ENCODE assay signal across 9 mouse cellular contexts in genomic region chr9:72196626-72197330, GRCm38 (mm10).
DNase-seq lines count a peak whose midpoint lies in the region; ATAC-seq and TF ChIP-seq lines count a peak whose summit lies in the region.
"Had no signal": no experiment of that assay in that cellular context is flagged by ENCODE, and none has a peak within 500 bp of the region (broad histone marks: within the 10 kb centered on the region; RNA-seq: fewer than 3 reads in every experiment).

No protein-coding gene starts in this region.

- TF ChIP-seq POLR2A in kidney, adult 2 months (IDR thresholded peaks at IDR 0.05; ENCODE audit: low read depth, low read length): no peak

- no peak overlapping the region for H3K4me2 ChIP-seq in forebrain, embryonic 16.5 days (ENCODE audit: low read length)
- H3K4me2 ChIP-seq in heart, postnatal 0 days (ENCODE audit: low read depth, low read length): 0 out of 2 replicates have a peak overlapping the region, but pooled peaks have one; percentile 18

- TF ChIP-seq CTCF in heart, postnatal 0 days (IDR thresholded peaks at IDR 0.05; ENCODE audit: low read depth): no peak
- TF ChIP-seq CTCF in kidney, adult 2 months (conservative IDR thresholded peaks at IDR 0.05; ENCODE audit: insufficient read depth, insufficient read length, low read depth, low read length): no peak

- no peak for DNase-seq in forebrain, embryonic 10.5 days (ENCODE audit: extremely low spot score, low spot score)
- DNase-seq in testis, postnatal 14 days (ENCODE audit: low spot score): peak; percentile 27
- DNase-seq in testis, postnatal 10 days (ENCODE audit: low spot score): no peak
- DNase-seq in heart, postnatal 0 days (ENCODE audit: low spot score): no peak
- DNase-seq in right cerebral cortex, postnatal 25 days: peak; percentile 30
- DNase-seq in kidney, adult 2 months: no peak

- H3K36me3 ChIP-seq in forebrain, embryonic 16.5 days (ENCODE audit: control insufficient read depth, insufficient read depth): no peaks in the 10 kb centered on the region
- no peaks in the 10 kb centered on the region for H3K36me3 ChIP-seq in forebrain, embryonic 10.5 days (replicated peaks)
- H3K36me3 ChIP-seq in heart, postnatal 0 days (replicated peaks; ENCODE audit: control insufficient read depth, insufficient read depth, low read length): no peaks in the 10 kb centered on the region
- no peaks in the 10 kb centered on the region for H3K36me3 ChIP-seq in kidney, adult 2 months (ENCODE audit: control insufficient read depth, insufficient read depth, low read length)

- WGBS in forebrain, embryonic 16.5 days: 67% methylated on average over 10 of the region's 10 CpGs
- 86% methylated on average over 10 of the region's 10 CpGs for WGBS in forebrain, embryonic 10.5 days
- WGBS in heart, postnatal 0 days: 67% methylated on average over 10 of the region's 10 CpGs
- 80% methylated on average over 10 of the region's 10 CpGs for WGBS in kidney, adult 2 months

- H3K4me3 ChIP-seq in forebrain, embryonic 16.5 days (replicated peaks; ENCODE audit: low read length): no peak overlapping the region
- H3K4me3 ChIP-seq in forebrain, embryonic 10.5 days: no peak overlapping the region
- no peak overlapping the region for H3K4me3 ChIP-seq in heart, postnatal 0 days (ENCODE audit: low read depth, low read length)
- no peak overlapping the region for H3K4me3 ChIP-seq in kidney, adult 2 months (ENCODE audit: insufficient read depth, low read depth, low read length)

- peaks cover 20% of the 10 kb centered on the region for H3K4me1 ChIP-seq in forebrain, embryonic 16.5 days (replicated peaks; ENCODE audit: control insufficient read depth, insufficient read depth, low read length)
- H3K4me1 ChIP-seq in forebrain, embryonic 10.5 days: peaks cover 10% of the 10 kb centered on the region
- H3K4me1 ChIP-seq in heart, postnatal 0 days (ENCODE audit: control insufficient read depth, insufficient read depth): no peaks in the 10 kb centered on the region
- no peaks in the 10 kb centered on the region for H3K4me1 ChIP-seq in kidney, adult 2 months (ENCODE audit: control insufficient read depth, insufficient read depth, low read length)

- no peak overlapping the region for H3K9ac ChIP-seq in forebrain, embryonic 16.5 days (replicated peaks; ENCODE audit: low read depth, low read length)
- no peak overlapping the region for H3K9ac ChIP-seq in heart, postnatal 0 days (replicated peaks; ENCODE audit: low read depth, low read length)

- H3K9me3 ChIP-seq in forebrain, embryonic 16.5 days (ENCODE audit: control insufficient read depth, low read length): 0 out of 2 replicates have a peak, but pooled peaks cover 4% of the 10 kb centered on the region
- no peaks in the 10 kb centered on the region; the same call in 1 of the 2 replicates for H3K9me3 ChIP-seq in forebrain, embryonic 10.5 days
- no peaks in the 10 kb centered on the region for H3K9me3 ChIP-seq in heart, postnatal 0 days (replicated peaks; ENCODE audit: control insufficient read depth, low read length)

- no peak overlapping the region for H3K27ac ChIP-seq in forebrain, embryonic 16.5 days (ENCODE audit: low read length)
- H3K27ac ChIP-seq in forebrain, embryonic 10.5 days: no peak overlapping the region
- H3K27ac ChIP-seq in heart, postnatal 0 days (ENCODE audit: low read depth): no peak overlapping the region
- no peak overlapping the region for H3K27ac ChIP-seq in kidney, adult 2 months (ENCODE audit: insufficient read depth, low read depth, low read length)

- ATAC-seq in forebrain, embryonic 16.5 days: peak; percentile 36; the same call in 1 of the 2 replicates
- ATAC-seq in heart, postnatal 0 days (ENCODE audit: insufficient read depth, low read depth): no peak
- ATAC-seq in megakaryocyte, adult 5-6 weeks (ENCODE audit: poor library complexity, severe bottlenecking): no peak
- ATAC-seq: intestine, embryonic 16.5 days had no signal

- TF ChIP-seq EP300 in heart, postnatal 0 days (IDR thresholded peaks at IDR 0.05; ENCODE audit: low read depth): no peak

- H3K27me3 ChIP-seq in forebrain, embryonic 16.5 days (replicated peaks; ENCODE audit: control insufficient read depth, insufficient read depth, low read length): no peaks in the 10 kb centered on the region
- no peaks in the 10 kb centered on the region for H3K27me3 ChIP-seq in forebrain, embryonic 10.5 days (ENCODE audit: poor library complexity, severe bottlenecking)
- no peaks in the 10 kb centered on the region for H3K27me3 ChIP-seq in heart, postnatal 0 days (ENCODE audit: control insufficient read depth, insufficient read depth, low read length)
- H3K27me3 ChIP-seq in kidney, adult 2 months (replicated peaks; ENCODE audit: control insufficient read depth, insufficient read depth, low read length): no peaks in the 10 kb centered on the region

Comparison
In these comparisons a context has a peak if more than half of its experiments do, and no peak if none do; other contexts are left out.
1. DNase-seq: peak in testis, postnatal 14 days (single experiment) and right cerebral cortex, postnatal 25 days (single experiment); none in forebrain, embryonic 10.5 days (single experiment), testis, postnatal 10 days (single experiment), heart, postnatal 0 days (single experiment) and kidney, adult 2 months (single experiment).